Mouse (Mus musculus) layer of hippocampus, postnatal 25 days (tissue): ENCODE results near the gene Abca8b. TPM values are rescaled to one million over a fixed set of nuclear protein-coding genes. Genes with fewer than 3 reads are reported as not detected.
"Not testable (repeated sequence)": the region's sequence is repeated elsewhere in the genome, so short reads cannot be mapped to it uniquely, and the experiment has no call there.

ENCODE experiments used
- DNase-seq, 2 experiments: peaks; one replicate each; pipeline ENCODE4 v3.0.0; 2022; ENCODE audit warnings: mixed read lengths in 2 of 2, low spot score in 1 of 2; ENCODE audit errors: extremely low spot score in 1 of 2
- total RNA-seq, 2 experiments: library from RNA; stranded (reverse); gene quantifications; 2 replicates each; pipeline ENCODE4 v1.2.3; 2021

Gene Abca8b
- total RNA-seq, 2 experiments from 2014 or later = 9.1 to 11.1 TPM

DNA sequence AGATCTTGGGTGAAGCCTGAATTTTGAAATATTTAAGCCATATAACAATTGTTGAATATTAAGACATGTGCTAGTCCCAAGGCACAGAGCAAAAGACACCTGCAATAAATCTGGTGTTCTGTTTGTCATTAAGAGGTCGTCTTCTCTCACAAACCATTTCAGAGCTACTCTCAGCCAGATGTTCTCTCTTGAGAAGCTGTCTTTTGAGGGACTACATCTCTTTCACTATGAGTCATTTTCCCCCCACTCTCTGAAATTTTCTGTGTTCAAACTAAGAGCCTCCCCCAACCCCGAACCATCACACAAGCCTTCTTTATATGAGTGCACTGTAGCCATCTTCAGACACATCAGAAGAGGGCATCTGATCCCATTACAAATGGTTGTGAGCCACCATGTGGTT lies 76.2 kb downstream of the Abca8b start:
- DNase-seq = no peak

DNA sequence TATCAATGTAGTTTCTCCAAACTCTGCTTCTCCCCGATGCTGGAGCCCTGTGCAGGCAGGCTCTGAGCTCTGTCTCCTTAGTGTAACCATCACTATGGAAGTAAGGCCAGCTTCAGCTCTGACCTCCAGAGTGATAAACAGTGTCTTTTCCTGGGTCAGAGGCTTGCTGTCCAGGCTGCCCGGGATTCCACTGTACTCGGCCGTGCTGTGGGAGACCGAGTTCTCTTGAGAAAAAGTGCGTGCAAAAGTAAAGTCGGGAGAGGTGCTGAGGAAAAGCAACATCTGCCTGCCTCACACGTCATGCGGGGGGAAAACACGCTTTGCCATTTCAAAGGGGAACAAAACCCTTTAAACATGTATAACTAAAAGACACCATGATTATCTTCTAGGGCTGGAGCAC lies 79.0 kb downstream of the Abca8b start:
- no peak for DNase-seq

DNA sequence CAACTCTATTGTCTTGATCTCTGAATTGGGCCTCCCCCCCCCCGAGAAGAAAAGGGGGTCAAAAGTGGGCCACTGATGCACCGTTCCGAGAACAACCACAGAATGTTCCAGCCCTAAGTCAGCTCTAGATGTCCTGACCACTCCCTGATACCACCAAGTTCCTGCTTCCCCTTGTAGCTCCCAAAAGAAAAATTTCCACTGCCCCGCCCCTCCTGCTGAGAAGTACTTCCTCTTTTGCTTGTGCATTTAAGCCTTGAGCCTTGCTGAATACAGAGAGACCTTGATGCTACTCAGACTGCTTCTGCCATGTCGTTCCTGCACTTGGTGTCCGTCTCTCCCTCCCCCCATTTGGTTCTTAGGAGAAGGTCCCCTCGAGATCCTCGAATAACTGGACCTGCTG lies 82.5 kb downstream of the Abca8b start:
- not testable (repeated sequence) for DNase-seq

DNA sequence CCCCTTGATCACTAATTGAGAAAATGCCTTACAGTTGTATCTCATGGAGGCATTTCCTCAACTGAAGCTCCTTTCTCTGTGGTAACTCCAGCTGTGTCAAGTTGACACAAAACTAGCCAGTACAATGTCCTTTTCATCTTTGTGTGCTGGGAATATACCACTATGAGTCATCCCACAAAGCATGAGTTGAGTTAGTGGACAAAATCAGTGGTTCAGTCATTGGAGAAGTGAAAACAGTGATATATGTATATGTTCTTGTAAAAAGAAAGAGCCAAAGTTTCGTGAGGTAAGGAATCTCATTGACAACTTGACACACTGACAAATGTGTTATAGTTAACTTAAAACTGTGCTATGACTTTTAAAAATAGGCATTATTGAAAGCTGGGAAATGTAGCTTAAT lies 83.5 kb downstream of the Abca8b start:
- not testable (repeated sequence) for DNase-seq

DNA sequence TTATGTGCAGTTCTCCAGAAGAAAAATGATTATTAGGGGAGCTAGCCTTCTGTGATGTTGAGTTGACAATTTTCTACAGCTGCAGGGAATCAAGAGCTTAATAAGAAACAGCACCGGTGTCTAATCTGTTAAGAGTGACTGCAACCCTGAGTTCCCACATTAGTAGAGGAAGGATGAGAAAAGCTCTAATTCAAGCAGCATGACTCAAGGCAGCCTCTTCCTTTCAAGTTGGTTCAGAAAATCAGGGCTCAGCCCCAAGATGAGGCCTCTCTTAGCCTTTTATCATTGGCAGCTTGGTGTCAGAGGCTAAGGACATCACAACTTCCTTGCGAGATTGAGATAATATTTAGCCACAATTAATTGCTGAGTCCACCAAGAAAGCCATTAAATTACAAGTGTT lies 85.8 kb downstream of the Abca8b start:
- no peak for DNase-seq

DNA sequence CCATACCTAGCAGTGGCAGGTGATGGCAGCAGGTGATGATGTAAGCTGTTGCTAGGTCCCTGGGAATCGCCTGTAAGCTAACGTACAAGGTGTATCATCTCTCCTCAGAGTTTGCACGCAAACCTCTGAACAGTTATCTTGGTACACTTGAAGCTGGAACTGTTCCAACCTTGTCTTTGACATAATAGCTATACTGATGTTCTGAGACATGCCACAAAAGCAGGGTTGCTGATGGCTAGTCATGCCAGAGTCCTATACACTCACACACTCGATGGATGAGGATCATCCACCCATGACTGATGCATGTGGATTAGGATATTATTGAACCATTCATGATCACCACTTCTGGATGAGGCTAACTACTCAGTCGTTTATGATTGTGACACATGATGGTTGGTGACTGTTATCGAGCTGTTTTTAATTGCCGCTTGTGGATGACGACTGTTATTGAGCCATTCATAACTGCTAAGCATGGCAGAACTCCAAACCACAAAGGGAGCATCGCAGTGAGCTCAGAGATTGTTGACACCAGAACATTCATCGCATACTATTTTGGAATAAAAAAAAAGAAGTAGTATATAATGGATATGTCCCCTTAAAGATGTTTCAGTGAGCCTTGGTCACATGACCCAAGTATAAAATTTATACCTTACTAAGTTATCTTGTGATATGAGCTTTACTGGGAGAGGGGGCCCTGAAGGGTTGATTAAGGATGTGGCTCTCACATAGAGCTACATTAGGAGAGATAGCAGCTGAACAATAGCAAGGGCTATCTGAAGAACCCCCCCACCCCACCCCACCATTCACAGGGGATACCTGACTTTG lies 87.2 kb downstream of the Abca8b start:
- no peak for DNase-seq

DNA sequence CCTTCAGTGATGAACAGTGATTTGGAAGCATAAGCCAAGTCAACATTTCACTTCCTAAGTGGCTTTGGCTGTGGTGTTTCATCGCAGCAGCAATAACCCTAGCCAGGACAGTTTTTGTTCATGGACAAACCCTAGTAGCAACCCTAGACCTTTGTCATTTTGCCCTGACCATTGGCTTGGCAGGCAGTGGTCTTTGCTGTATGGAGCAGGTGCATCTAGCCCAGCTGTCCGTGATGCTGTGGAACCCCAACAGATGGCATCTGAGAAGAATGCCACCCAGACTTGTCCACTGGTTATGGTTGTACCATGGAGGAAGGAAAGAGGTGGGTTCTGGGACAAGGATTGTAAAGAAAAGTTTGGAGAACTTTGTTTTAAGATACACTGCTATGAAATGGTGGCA lies 88.1 kb downstream of the Abca8b start:
- DNase-seq = no peak

DNA sequence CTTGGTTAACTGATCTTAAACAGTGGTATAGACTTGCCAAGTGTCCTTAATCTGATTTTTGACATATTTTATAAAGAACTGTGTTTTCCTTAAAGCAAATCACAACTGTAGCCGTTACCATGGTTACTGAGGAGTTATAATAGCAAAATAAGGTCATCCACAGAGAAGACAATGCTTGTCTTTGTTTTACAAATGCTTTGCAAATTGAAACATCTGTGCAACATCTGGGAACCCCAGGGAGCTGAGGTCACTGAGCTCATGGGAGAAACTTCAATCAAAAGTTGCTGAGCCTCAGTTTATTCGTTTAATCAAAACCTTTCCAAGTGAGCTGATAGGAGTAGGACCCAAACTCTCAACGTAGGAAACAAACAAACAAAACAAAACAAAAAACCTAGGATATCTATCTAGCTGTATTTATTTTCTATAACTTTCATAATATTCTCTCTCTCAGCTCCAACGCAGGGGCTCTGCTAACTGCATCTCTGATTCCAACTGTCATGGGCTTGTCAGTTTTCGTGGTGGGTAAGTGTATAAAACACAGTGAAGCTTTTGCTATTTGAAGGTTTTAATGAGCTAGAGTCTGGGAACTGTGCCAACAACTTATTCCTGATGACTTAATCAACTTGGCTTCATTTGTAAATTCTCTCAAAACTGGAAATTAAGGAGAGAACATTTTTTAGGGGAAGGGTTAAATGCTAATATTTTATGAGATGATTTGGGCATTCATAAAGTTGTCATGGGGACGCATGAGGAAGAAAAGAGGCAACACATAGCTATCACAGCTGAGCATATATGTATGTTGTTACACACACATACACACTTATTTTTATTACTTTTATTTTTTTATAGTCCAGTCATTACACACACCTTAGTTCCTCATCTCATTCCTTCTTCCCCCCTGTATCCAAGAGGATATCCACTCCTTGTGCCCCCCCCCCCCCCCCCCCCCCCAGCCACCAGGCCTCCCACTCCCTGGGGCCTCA lies 92.7 kb downstream of the Abca8b start:
- DNase-seq = no peak

DNA sequence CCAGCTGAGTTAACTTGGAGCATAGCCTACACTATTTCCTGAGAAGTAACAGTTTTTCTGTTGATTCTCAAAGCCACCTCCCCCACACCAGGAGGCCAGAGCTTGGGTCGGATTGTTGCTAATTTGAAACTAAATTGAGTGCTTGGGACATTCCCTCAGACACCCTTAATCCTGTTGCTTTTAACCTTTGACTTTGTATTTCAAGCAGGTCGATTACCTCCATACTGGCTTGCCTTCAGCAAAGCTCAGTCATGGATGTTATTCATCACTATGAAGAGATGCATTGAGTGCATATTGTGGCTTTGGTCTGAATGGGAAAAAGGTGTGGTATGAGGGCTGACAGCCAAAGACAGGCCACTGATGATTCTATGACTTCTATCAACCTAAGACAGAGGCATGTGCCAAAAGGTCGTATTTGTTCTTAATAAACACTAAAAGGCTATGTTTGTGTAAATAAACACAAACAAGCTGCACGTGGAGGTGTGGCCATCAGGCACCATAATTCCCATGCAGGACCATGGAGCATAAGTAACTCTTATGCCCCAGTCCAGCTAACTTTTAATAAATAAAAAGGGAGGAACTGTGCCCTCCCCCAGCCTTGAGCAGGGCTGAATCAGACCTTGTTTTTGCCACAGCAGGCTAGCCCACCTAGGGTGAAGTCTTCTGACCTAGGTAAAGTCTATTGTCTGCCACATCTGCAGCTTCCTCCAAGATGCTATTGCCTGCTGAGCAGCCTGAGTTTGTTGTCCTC lies 95.0 kb downstream of the Abca8b start:
- DNase-seq = no peak

DNA sequence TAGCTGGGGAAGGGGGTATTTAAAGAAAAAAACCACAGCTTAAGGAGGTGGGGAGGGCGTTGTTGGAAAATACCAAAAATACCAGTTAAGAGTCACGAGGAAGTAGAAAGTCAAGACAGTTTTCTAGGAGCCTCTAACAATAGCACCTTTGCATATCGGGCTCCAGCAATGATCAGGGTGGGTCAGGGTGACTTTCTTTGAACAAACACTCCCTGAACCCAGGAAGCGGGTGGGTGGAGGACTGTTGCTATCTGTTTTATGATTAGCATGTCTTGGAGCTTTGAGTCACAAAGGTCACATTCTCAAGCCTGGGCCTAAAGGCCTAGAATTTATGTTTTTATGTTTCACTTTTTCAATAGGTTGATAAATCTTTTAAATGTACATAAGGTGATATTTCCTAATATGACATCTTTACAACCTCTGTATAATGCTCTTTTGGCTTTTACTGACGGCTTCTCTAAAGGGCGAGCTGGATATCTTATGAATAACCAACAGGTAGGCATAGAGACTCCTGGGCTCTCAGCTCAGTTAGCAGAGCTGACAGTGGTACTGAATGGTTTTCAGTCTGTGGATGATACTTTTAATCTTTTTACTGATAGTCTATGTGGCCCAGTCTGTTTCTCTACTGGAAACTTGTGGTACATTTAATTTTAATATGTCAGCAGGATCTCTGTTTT lies 96.7 kb downstream of the Abca8b start:
- no peak for DNase-seq

DNA sequence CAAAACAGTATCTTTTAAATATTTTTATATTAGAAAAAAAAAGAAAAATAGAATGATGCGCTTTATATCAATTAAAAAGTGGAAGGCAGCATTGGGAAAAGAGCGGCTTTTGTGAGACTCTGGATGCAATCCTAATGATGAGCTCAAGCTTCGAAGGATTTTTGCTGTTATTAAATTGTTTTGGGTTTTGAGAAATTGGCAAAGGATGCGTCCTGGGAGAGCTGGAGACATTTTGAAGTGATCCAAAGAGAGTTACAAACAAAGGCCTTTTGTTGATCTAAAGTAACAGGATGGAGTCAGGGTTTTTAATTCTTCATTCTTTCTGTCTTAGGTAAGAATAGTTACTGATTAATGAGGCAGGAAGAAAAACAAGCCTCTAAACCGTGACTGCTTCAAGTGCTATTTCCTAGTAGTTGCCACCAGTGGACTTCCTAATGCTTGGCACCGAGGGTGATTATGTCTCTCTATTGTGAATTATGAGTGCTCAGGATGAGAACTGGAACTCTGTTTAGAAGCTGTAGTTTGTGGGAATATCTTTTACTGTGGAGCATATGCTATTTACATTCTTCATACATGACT lies 99.6 kb downstream of the Abca8b start:
- no peak for DNase-seq

DNA sequence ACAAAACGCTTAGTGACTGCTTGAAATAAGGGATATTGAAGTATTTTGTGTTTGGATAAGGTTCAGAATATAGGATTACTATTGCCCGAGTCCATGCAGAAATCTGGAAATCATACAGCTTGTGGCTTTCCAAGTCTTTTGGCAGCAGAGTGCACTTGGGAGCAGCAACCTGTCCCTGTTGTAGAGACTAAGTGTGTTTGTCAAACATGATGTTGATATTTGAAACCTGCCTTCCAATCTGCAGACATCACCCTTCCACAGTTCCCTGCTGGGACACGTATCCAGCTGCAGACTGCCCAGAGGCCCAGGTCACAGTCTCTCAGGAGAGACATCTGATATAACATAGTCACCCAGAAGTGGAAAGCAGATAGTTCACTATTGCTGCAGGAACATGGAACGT lies 100.1 kb downstream of the Abca8b start:
- no peak for DNase-seq

DNA sequence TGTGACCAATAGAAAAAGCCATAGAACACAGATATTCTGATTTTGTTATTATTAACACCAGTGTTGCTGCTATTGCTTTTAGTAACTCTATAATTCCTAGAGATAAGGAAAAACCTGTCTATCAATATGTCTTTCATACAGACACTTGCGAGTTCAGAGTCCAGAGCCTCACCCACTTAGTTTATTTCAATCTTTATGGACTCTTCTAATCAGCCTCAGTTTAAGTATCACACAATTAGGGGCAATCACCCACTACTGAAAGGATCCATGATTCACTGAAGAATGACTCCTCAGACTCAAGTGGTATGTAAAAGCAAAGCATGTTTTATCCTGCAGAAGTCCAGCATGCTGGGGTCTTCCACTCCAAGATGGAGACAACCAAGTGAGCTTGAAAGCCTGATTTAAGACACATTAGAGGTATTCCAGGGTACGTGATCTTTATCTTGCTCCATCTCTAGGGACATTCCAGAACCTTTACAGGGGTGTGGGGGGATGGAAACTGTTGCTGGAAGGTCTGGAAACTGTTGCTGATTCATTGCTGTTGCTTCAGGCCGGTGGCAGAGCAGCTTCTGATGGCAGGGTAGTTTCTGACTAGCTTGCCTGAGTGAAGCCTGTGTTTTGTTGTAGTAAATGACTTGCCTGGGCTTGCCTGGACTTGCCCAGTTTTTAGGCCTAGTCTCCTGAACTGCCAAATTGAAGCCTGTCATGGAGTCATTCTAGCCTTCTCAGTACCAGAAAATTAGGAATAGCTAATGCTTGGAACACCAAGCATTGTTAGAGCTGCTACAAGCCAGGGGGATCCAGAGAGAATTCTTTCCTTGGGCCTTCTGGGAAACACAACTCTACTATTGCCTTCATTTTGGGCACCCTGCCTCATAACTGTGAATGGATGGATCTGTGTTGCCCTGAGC lies 101.5 kb downstream of the Abca8b start:
- DNase-seq = no peak

DNA sequence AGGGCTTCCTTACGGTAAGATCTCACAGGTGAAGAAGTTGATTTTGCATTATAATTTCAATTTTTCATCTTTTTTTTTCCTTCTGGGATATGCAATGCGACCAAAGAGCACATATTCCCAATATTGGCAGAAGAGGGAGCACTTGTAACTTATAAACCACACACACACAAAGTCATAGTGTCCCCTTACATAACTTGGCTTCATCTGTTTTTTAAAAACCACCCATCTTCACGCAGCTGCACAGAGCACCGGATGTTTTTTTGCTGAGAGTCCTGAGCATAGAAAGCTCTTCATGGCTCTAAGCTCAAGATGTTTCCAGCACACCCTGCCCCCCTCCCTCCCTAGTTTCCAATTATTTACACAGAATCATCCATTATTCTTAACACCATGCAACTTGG lies 103.7 kb downstream of the Abca8b start:
- DNase-seq = no peak

DNA sequence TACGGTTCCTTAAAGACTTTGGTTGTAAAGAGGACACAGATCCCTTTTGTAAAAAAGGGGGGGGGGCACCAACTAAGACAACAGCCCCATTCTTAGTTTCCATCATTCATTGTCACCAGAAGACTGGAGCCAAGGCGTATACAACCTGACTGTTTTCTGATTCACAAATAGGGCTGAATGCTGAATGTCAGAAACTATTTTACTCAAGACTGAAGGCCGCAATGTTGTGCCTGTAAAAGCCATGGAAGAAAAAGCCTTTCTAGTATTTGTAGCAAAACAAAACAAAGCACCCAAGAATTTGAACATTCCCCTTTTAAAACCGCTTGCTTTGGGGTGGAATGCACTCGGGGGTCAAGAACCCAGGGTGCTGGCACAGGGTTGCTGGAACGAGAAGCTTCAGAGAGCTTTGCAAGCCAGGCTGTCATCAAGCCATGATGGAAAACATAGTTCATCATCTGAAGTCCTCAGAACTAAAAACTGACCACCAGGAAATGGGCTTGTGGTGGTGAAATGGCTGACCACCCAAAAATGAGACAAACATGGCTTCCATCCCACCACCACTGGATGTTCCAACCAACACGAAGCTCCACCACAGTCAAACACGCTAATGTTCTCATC lies 104.2 kb downstream of the Abca8b start:
- no peak for DNase-seq

DNA sequence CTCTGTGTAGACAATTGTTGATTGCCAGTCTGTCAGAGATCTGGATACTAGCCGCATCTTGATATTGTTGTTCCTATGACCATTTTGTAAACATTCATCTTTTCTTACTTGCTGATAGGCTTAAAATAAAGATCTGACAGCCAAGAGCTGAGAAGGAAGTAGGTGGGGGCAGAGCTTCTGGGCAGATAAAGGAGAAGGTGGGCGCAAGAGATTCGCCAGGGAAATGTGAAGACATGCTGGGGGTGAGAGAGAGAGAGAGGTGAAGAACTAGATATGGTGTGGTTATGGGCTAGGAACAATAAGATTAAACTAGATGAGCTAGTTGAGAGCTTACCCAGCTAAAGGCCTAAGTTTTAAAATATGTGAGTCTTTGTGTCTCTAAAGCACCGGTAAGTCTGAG lies 106.0 kb downstream of the Abca8b start:
- DNase-seq = no peak

DNA sequence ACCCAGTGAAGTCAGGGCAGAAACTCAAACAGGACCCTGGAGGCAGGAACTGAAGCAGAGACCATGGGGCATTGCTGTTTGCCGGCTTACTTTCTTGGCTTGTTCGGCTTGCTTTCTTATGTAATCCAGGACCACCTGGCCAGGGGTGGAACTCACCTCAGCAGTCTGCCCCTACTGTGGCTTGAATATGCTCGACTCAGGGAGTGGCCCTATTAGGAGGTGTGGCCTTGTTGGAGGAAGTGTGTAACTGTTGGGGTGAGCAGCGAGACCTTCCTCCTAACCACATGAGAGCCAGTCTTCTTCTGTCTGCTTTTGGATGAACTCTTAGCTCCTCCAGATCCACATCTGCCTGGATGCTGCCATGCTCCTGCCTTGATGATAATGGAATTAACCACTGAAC lies 108.9 kb downstream of the Abca8b start:
- DNase-seq = no peak

DNA sequence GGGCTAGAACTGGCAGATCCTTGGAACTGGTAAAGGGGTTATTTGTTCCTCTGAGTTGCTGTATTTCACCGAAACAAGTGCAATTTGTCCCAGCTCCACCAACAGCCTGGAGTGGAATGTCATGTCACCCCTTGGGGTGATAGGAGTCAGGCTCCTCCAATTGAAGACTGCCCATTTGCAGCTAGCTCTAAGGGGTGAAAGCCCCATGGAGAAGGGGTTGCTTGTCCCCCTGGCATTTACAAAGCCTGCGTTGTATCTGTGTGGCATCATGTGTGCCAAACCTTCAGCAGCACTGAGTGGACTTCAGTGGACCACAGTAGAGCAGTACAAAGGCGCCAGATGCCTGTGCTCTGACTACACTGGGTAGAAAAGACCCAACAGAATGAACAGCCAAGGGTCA lies 110.1 kb downstream of the Abca8b start:
- DNase-seq = no peak
